Mouse (Mus musculus): ENCODE data around the gene Ddx19b. TPM values are rescaled to one million over a fixed set of nuclear protein-coding genes. Genes with fewer than 3 reads are reported as not detected.

The Ddx19b gene
- polyA plus RNA-seq, 1 experiment = 7.4 TPM

DNA sequence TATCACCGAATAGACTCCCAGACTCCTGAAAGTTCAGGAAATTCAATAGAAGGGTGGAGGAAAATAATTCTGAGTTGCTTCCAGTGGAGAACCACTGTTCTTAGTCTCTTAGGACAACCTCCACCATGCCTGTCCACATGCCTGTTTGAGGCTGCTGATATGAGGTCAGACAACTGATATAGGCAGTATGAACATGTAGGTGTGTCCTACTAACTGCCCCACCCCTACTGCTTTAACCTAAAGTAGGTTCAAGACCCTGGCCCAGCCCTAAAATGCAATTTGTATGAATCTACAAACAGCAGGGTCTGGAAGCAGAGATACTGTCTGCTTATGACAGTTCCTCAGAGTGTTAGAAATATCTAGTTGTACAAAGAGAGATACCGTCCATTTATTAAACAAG, 24.1 kb upstream of the Ddx19b start:
- Histone ChIP-seq H3K27ac (ENCODE audit: control insufficient read depth, insufficient read depth, low read length) (no peak overlapping the region), H3K4me3 (ENCODE audit: control insufficient read depth, insufficient read depth, low read length) (no peak overlapping the region), H3K27me3 (ENCODE audit: control insufficient read depth, insufficient read depth, low read length) (no peaks in the 10 kb centered on the region), H3K4me1 (replicated peaks; ENCODE audit: control insufficient read depth, insufficient read depth, low read length) (peaks cover 5% of the 10 kb centered on the region), H3K36me3 (ENCODE audit: control insufficient read depth, insufficient read depth, low read length) (peaks cover 24% of the 10 kb centered on the region)
- no peak for TF ChIP-seq CTCF (IDR thresholded peaks at IDR 0.05; ENCODE audit: borderline replicate concordance, control insufficient read depth, extremely low read depth, insufficient read depth, low read length, poor library complexity)
- no peak for TF ChIP-seq POLR2A (IDR thresholded peaks at IDR 0.05; ENCODE audit: control insufficient read depth, extremely low read depth, insufficient read depth, low read length, poor library complexity)
- WGBS = 97% methylated on average over 2 of the region's 2 CpGs
- DNase-seq = no peak

DNA sequence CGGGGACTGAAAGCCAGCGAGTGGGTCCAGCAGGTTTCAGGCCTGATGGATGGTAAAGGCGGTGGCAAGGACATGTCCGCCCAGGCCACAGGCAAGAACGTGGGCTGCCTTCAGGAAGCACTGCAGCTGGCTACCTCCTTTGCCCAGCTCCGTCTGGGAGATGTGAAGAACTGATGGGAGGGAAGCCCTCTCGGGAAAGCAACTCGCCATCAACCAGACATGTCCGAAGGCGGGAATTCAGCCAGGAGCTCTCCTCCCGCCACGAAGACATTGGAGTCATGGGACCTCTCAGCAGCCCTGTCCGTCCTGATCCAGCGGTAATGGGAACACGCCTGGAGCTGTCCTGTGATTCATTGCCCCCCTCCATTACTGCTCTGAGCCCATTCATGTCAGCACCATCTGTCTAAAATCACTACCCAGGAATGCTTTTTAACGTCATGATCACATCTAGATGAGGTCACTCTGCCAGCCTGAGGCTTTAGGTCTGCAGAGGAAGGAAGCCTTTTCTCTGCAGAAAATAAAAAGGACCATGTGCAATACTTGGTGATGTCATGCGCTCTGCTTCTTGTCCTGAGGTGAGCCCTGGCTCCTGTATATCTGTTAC, 23.6 kb upstream of the Ddx19b start:
- peaks cover 5% of the 10 kb centered on the region for H3K4me1 ChIP-seq (replicated peaks; ENCODE audit: control insufficient read depth, insufficient read depth, low read length)
- WGBS = 95% methylated on average over 17 of the region's 17 CpGs
- no peaks in the 10 kb centered on the region for H3K27me3 ChIP-seq (ENCODE audit: control insufficient read depth, insufficient read depth, low read length)
- no peak overlapping the region for H3K27ac ChIP-seq (ENCODE audit: control insufficient read depth, insufficient read depth, low read length)
- H3K36me3 ChIP-seq (ENCODE audit: control insufficient read depth, insufficient read depth, low read length) = peaks cover 30% of the 10 kb centered on the region
- no peak overlapping the region for H3K4me3 ChIP-seq (ENCODE audit: control insufficient read depth, insufficient read depth, low read length)
- DNase-seq = no peak
- TF ChIP-seq POLR2A (IDR thresholded peaks at IDR 0.05; ENCODE audit: control insufficient read depth, extremely low read depth, insufficient read depth, low read length, poor library complexity) (no peak), CTCF (IDR thresholded peaks at IDR 0.05; ENCODE audit: borderline replicate concordance, control insufficient read depth, extremely low read depth, insufficient read depth, low read length, poor library complexity) (no peak)

DNA sequence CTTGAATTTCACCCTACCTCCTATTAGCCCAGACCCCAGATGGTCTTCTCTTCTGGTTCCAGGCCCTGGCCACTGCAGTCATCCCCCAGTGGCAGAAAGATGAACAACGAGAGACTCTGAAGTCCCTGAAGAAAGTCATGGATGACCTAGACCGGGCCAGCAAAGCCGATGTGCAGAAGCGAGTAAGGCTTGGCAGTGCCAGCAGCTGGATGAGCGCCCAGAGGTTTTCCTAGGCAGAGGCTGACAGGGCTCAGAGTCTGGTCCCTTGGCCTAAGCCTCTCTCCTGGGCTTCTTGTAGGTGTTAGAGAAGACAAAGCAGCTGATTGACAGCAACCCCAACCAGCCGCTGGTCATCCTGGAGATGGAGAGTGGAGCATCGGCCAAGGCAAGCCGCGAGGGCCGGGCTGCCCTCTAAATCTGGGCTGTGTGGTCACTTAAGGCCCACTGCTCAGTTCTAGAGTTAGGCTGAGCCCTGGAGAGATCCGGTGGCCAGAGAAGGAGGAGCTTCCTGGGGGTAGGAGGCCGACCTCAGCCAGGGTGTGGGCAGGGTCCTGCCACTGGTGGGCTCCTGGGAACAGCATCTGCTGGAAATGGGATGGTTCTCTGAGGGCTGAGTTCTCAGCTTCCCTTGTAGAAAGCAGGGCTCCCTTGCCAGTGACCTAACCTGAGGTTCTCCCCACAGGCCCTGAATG, 22.4 kb upstream of the Ddx19b start:
- Histone ChIP-seq H3K27me3 (ENCODE audit: control insufficient read depth, insufficient read depth, low read length) (no peaks in the 10 kb centered on the region), H3K4me1 (replicated peaks; ENCODE audit: control insufficient read depth, insufficient read depth, low read length) (peaks cover 5% of the 10 kb centered on the region), H3K27ac (ENCODE audit: control insufficient read depth, insufficient read depth, low read length) (no peak overlapping the region), H3K36me3 (ENCODE audit: control insufficient read depth, insufficient read depth, low read length) (peaks cover 40% of the 10 kb centered on the region), H3K4me3 (ENCODE audit: control insufficient read depth, insufficient read depth, low read length) (no peak overlapping the region)
- no peak for DNase-seq
- TF ChIP-seq CTCF (IDR thresholded peaks at IDR 0.05; ENCODE audit: borderline replicate concordance, control insufficient read depth, extremely low read depth, insufficient read depth, low read length, poor library complexity) = no peak
- 95% methylated on average over 12 of the region's 12 CpGs for WGBS

- Histone ChIP-seq H3K4me1 (replicated peaks; ENCODE audit: control insufficient read depth, insufficient read depth, low read length) (no peaks in the 10 kb centered on the region), H3K27ac (ENCODE audit: control insufficient read depth, insufficient read depth, low read length) (no peak overlapping the region), H3K36me3 (ENCODE audit: control insufficient read depth, insufficient read depth, low read length) (peaks cover 76% of the 10 kb centered on the region), H3K27me3 (ENCODE audit: control insufficient read depth, insufficient read depth, low read length) (no peaks in the 10 kb centered on the region), H3K4me3 (ENCODE audit: control insufficient read depth, insufficient read depth, low read length) (no peak overlapping the region)
- 98% methylated on average over 7 of the region's 7 CpGs for WGBS
- no peak for DNase-seq
- TF ChIP-seq CTCF (IDR thresholded peaks at IDR 0.05; ENCODE audit: borderline replicate concordance, control insufficient read depth, extremely low read depth, insufficient read depth, low read length, poor library complexity) = no peak
- TF ChIP-seq POLR2A (IDR thresholded peaks at IDR 0.05; ENCODE audit: control insufficient read depth, extremely low read depth, insufficient read depth, low read length, poor library complexity) = no peak
Observed at GRCm38 (mm10) chr8:111049106-111049505, 17.6 kb upstream of the Ddx19b start.

DNA sequence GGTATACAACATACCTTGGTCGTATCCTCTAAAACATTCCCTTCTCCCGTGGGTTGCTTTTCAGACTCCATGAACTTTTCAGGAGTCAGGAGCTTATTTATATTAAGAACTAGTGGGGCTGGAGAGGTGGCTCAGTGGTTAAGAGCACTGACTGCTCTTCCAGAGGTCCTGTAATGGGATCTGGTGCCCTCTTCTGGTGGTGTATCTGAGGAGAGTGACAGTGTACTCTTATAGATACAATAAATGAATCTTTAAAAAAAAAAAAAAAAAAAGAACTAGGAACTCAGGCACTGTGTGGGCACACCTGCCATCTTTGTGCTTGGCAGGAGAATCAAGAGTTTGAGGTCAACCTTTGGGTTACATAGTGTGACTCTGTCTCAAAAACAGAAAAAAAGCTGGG, 17.1 kb upstream of the Ddx19b start:
- Histone ChIP-seq H3K4me1 (replicated peaks; ENCODE audit: control insufficient read depth, insufficient read depth, low read length) (no peaks in the 10 kb centered on the region), H3K27ac (ENCODE audit: control insufficient read depth, insufficient read depth, low read length) (no peak overlapping the region), H3K4me3 (ENCODE audit: control insufficient read depth, insufficient read depth, low read length) (no peak overlapping the region), H3K36me3 (ENCODE audit: control insufficient read depth, insufficient read depth, low read length) (peaks cover 78% of the 10 kb centered on the region), H3K27me3 (ENCODE audit: control insufficient read depth, insufficient read depth, low read length) (no peaks in the 10 kb centered on the region)
- DNase-seq = peak; percentile 39
- WGBS = 99% methylated on average over 2 of the region's 2 CpGs
- TF ChIP-seq CTCF (IDR thresholded peaks at IDR 0.05; ENCODE audit: borderline replicate concordance, control insufficient read depth, extremely low read depth, insufficient read depth, low read length, poor library complexity) (no peak), POLR2A (IDR thresholded peaks at IDR 0.05; ENCODE audit: control insufficient read depth, extremely low read depth, insufficient read depth, low read length, poor library complexity) (no peak)

DNA sequence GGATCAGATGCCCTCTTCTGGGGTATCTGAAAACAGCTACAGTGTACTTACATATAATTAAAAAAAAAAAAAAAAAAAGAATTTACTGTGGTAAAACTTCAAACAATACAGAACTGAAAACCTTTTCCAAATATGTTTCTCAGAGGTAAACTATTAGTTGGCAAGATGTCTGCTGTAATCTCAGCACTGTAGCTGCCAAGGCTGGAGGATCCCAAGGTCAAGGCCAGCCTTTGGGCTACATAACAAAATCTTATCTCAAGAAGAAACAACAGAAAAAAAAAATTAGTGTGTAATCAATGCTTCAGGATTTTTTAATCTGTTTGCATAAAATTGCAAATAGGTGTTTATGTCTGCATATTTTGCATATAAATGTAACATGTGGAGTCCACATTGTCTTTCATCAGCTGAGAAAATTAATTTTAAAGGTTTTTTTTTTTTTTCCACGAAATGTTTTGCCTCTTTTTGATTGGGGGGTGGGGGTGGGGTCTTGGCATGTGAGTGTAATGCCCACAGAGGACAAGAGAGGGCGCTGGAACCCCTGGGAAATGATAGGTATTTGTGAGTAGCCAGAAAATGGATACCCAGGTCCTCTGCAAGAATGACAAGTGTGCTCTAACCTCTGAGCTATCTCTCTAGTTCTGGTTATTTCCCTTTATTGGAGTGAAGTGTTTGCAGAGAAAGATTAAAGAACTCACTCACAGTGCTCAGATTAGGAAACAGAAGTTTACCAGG, 12.6 kb upstream of the Ddx19b start:
- Histone ChIP-seq H3K4me3 (ENCODE audit: control insufficient read depth, insufficient read depth, low read length) (no peak overlapping the region), H3K36me3 (ENCODE audit: control insufficient read depth, insufficient read depth, low read length) (peaks cover 92% of the 10 kb centered on the region), H3K4me1 (replicated peaks; ENCODE audit: control insufficient read depth, insufficient read depth, low read length) (no peaks in the 10 kb centered on the region), H3K27ac (ENCODE audit: control insufficient read depth, insufficient read depth, low read length) (no peak overlapping the region), H3K27me3 (ENCODE audit: control insufficient read depth, insufficient read depth, low read length) (no peaks in the 10 kb centered on the region)
- WGBS = 62% methylated on average over 2 of the region's 2 CpGs
- DNase-seq = no peak
- TF ChIP-seq CTCF (IDR thresholded peaks at IDR 0.05; ENCODE audit: borderline replicate concordance, control insufficient read depth, extremely low read depth, insufficient read depth, low read length, poor library complexity) (no peak), POLR2A (IDR thresholded peaks at IDR 0.05; ENCODE audit: control insufficient read depth, extremely low read depth, insufficient read depth, low read length, poor library complexity) (no peak)

Data from thymus, adult 2 months (tissue).